Mouse (Mus musculus) right cerebral cortex, postnatal 14 days (tissue): ENCODE data around the gene Prkar1a.
A peak's percentile ranks its signal among the peaks of the same experiment; 100 is the strongest.

ENCODE experiments used
- DNase-seq: peaks from one replicate; pipeline ENCODE4 v3.0.0; 2022

Gene Prkar1a

DNA sequence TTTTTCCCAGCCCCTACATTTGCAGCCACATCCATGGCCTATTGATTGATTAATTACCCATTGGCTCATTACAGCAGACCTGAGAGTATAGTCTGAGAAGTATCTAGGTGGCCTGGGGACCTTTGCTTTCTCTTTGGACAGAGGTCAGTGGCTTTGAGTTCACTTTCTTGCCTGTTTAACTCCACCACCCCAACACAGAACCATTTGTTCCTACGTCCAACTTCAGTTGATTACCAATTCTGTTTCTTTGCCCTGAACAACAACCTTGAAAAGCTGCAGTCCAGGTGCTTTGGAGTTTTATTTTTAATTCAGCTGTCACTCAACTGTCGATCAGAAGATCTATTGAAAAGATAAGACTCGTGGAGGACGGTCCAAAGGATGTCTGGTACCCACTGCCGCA lies 60.3 kb downstream of the Prkar1a start:
- no peak for DNase-seq

DNA sequence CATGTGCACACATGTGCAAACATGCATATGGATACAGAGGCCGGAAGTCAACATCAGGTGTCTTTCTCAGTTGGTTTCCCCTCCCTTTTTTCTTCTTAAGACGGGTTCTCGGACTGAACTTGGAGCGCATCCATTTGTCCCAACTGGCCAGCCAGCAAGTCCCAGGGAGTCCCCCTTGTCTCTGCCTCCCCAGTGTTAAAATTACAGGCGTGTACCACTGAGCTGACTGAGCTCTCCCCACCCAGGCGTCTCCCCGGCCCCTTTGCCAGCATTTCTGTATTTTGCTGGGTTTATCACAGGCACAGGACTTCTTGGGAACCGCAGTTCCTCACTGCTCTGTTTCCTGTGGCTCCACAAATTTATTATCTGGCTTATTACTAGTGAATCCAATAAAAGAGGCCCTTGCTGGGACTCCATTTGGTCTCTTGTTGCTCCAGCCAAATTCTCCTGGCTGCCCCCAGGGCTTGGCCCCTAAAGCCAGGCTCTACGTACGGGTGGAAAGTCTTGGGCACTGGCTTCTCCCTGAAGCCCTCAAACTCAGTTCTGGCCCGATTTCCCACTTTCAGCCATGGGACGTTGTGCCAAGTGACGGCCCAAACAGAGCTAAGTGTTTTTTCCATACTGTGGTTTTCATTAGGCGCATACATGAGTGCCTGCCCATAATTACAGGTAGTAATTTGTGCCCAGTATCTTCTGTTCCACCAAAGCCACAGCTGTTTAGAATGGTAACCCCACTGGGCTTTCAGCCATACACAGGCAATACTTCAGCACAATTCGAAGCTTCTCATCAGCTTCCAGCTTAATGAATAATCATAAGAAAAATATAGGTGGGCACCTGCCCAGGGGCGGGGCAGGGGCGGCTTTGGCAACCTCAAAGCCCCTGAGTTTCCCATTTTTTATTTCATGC lies 65.4 kb downstream of the Prkar1a start:
- DNase-seq: no peak

DNA sequence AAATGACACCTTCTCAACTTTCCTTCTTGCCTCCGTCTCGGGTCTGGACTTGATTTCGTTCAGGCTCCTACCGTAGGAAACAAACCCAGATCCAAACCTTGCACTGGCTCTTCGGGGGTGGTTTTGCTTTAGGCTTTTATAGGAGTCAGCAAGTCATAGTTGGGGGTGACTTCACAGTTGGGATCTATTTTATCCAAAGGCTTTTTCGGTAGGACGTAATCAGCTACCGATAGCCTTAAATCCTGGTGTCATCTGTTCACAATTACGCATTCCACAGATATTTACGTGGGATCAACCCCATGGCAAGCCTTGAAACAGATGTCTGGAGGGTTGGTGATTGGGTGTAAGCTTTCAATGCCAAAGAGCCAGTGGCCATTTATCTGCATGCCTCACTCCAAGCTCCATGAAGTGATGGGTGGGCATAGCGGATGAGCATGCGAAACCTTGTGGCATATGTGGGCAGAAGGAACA lies 66.1 kb downstream of the Prkar1a start:
- DNase-seq: no peak

DNA sequence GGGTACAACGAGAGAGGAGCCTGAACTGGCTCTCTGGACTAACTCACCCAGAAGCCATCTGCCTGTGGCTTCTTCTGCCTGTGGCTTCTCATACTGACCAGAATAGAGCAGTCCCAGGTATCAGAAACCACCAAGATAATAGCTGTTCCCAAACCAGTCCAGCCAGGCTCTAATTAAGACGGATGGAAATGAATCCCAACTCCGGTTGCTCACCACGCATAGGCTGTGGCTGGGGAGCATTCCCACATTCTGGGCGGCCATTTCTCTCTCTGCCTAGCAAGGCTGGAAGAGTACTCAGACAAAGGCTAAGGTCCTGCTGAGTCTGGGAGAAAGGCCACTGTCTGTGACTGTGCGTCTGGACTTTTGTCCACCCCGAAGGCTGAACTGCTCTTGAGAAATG lies 67.8 kb downstream of the Prkar1a start:
- DNase-seq: no peak

DNA sequence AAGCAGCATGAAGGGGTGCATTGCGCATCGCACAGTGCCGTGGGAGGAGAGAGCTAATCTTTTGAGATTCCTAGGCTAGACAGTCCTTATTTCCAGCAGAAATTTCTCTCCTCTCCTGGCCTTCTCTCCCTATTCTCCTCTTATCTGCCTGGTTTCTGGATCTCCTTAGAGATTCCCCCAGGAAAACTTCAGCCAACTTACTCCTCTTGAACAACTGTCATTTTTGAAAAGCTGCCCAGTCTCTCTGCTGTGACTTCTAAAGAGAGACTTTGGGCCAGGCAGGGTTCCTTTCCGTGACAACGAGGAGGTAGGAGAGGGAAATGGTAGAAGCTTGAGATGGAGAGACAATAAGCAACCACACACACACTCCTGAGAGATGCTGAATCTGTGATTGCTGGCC lies 68.2 kb downstream of the Prkar1a start:
- DNase-seq: peak; percentile 32

DNA sequence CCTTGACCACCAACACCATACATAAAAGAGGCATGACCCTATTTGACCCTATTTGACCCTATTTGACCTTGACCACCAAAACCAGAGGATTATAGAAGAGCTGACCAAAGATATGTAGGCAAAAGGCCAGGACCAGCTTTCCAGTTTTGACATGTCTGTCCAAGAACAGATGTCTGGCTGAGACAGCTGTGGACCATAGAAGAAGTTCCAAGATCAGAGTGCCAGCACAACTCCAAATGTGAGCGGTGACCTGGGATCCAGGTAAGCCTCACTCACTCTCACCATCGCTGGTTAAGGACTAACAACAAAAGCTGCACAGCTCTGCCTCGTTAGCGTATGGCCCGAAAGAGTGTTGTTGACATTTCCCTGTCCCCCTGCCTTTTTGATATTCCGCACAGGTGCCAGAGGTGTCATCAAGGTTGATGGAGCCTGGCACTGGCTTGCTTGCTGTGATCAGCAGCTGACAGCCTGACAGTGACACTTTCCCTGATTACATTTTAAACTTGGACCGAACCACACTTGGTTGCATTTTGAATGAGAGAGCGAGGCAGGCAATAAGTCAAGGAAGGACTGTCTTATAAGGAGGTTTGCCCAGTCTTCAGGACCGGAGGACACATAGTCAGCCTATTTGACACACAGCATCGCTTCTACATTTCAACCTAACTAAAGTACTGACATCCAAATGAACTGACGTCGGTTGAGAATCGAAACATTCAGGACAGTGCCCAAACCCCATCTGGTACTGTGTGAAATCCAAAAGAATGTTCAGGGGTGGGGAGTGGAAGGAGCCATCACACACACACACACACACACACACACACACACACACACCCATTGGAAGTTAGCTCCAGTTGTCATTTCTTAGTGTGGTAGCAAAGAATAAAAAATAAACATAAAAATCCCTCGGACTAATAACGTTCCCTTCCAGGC lies 69.0 kb downstream of the Prkar1a start:
- DNase-seq: no peak
